Mouse (Mus musculus): ENCODE results near the gene Frmpd4.

Frmpd4 gene

GRCm38 (mm10) chrX:167654806-167655495, 922.1 kb downstream of the Frmpd4 start:
- POLR2A ChIA-PET: interaction anchor here in 2 of 4 experiments (0.5 to 0.7 kb wide), 2 partner anchors 31 to 82 kb away, joined by 3 read pairs; no protein-coding TSS in a partner anchor
- CTCF ChIA-PET: no interaction called here

- POLR2A ChIA-PET: no interaction called here
- CTCF ChIA-PET: no interaction called here
These were observed 922.8 kb downstream of the Frmpd4 start for GRCm38 (mm10) chrX:167654249-167654648.

- ChIA-PET CTCF (interaction anchor here in 1 of 4 experiments (0.6 kb wide), 1 partner anchor 24 kb away, joined by 4 read pairs; no protein-coding TSS in a partner anchor), POLR2A (no interaction called here)
These were observed 979.3 kb downstream of the Frmpd4 start for GRCm38 (mm10) chrX:167597639-167598217.

DNA sequence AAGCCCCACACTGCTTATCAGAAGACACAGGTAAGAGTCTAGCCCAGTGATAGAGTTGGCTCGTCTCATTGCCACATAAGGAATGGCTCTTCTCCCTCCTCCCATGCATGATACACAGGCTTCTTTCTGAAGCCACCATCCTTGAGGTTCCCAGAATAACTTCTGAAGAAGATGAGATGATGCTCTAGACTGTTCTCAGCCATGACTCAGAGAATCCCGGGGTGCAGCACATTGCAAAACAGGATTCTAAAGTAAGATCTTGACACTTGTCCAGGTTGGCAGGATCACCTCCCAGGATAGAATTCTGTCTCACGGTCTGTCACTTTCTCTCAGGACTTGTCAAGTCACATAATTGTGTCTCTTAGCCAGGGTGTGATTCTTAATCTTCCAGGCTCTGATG, 1024.2 kb downstream of the Frmpd4 start:
- POLR2A ChIA-PET: no interaction called here
- CTCF ChIA-PET: no interaction called here

DNA sequence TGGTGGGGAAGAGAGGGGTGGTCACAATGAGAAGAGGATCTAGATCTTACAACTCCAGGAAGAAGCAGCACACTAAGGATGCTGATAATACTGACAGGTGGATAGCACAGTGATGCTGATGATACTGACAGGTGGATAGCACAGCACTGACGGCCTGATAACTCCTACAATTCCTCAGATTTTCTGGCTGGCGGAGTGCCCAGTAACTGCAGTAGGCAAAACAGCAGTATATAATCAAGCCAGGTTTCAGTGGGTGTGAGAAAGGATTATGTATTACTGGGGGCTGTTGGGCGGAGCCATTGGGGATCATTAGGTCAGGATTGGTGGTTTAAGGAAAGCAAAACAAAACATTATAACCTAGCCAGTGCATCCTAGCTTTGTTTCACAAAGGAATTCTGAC, 1053.9 kb downstream of the Frmpd4 start:
- ChIA-PET POLR2A (no interaction called here), CTCF (no interaction called here)

- ChIA-PET CTCF (no interaction called here), POLR2A (no interaction called here)
These were observed 1054.5 kb downstream of the Frmpd4 start for GRCm38 (mm10) chrX:167522528-167522927.

GRCm38 (mm10) chrX:167518440-167518839, 1058.6 kb downstream of the Frmpd4 start:
- ChIA-PET CTCF (no interaction called here), POLR2A (no interaction called here)

- CTCF ChIA-PET: interaction anchor here in 1 of 4 experiments (0.6 kb wide), 1 partner anchor 39 kb away, joined by 3 read pairs; no protein-coding TSS in a partner anchor
These were observed 1079.3 kb downstream of the Frmpd4 start for GRCm38 (mm10) chrX:167497780-167498179.

DNA sequence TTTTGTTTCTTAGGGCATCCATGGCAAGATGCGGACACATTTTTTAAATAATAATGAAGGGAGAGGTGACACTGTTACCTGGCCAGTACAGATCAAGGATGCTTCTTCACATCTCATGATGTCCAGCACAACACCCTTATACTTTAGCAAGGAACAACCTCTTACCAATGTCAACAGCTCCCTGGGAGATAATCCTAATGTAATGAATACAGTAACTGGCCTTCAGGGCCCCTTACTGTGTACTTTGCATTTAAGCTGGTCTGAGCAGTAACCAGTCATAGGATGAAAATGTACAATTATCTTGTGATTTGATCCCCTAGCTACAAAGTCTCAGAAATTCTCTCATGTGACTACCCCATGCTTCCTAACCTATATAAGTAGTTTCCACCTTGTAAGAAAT, 1084.8 kb downstream of the Frmpd4 start:
- ChIA-PET CTCF (no interaction called here), POLR2A (interaction anchor here in 1 of 4 experiments (0.6 kb wide), 1 partner anchor 556 kb away, joined by 3 read pairs; no protein-coding TSS in a partner anchor)

More at GRCm38 (mm10) chrX:167497780-167498179, 1079.3 kb downstream of the Frmpd4 start:
- POLR2A ChIA-PET: interaction anchor here in 1 of 4 experiments (1.2 kb wide), 1 partner anchor 12 kb away, joined by 3 read pairs; no protein-coding TSS in a partner anchor

- ChIA-PET POLR2A (interaction anchor here in 1 of 4 experiments (0.6 kb wide), 1 partner anchor 555 kb away, joined by 3 read pairs; no protein-coding TSS in a partner anchor), CTCF (no interaction called here)
These were observed 1085.3 kb downstream of the Frmpd4 start for GRCm38 (mm10) chrX:167491589-167492207.

GRCm38 (mm10) chrX:167483409-167484177, 1093.4 kb downstream of the Frmpd4 start:
- ChIA-PET POLR2A (no interaction called here), CTCF (no interaction called here)

- ChIA-PET CTCF (no interaction called here), POLR2A (no interaction called here)
These were observed 1099.4 kb downstream of the Frmpd4 start for GRCm38 (mm10) chrX:167477636-167478035.

GRCm38 (mm10) chrX:167434883-167435282, 1142.1 kb downstream of the Frmpd4 start:
- POLR2A ChIA-PET: no interaction called here
- CTCF ChIA-PET: no interaction called here

GRCm38 (mm10) chrX:167433950-167434349, 1143.1 kb downstream of the Frmpd4 start:
- CTCF ChIA-PET: no interaction called here
- POLR2A ChIA-PET: no interaction called here

All from embryonic stem cell, embryonic (primary cell).